Mouse (Mus musculus) layer of hippocampus, postnatal 36 days (tissue): ENCODE data around the gene Zfp966. TPM values are rescaled to one million over a fixed set of nuclear protein-coding genes. Genes with fewer than 3 reads are reported as not detected.
"Not testable (repeated sequence)": the region's sequence is repeated elsewhere in the genome, so short reads cannot be mapped to it uniquely, and the experiment has no call there.

ENCODE experiments used
- DNase-seq, 2 experiments: peaks; one replicate each; pipeline ENCODE4 v3.0.0; 2022
- total RNA-seq, 2 experiments: library from RNA; stranded (reverse); gene quantifications; 2 replicates each; pipeline ENCODE4 v1.2.3; 2021

Zfp966 gene
- 1 to 10 TPM; 6.9 to 7.0 TPM for total RNA-seq

- not testable (repeated sequence) for DNase-seq
Observed at GRCm38 (mm10) chr2:175931000-175931399, at the start of gene Zfp966. Gene Zfp966 (minus strand): TSS chr2:175931100.

GRCm38 (mm10) chr2:175965031-175965430 is 34.1 kb upstream of the Zfp966 start, which contains the start of gene Gm2026:
Gene Gm2026 (plus strand): TSS chr2:175965331.
- not testable (repeated sequence) for DNase-seq

DNA sequence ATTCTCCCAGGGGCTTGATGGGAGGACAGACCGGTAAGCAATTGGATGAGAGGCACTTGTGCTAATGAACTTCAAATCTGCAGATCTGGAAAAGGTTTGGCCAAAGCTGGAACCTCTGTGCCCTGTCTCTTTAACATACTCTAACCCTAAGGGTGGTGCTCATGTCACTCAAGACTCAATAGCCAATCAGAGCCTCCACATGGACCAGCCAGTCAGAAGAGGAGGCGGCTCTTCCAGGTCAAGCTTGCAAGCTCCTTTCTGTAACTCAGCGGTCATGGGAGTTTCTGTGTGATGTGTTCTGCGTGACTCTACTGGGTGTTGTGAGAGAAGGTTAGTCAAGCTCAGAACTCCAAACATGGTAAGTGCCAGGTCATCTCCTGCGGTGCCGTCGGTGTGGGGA is 61.9 kb downstream of the Zfp966 start, which contains the start of gene Gm6710:
Gm6710 (plus strand) TSS at position 196 of the 400 bp plus-strand sequence.
- not testable (repeated sequence) for DNase-seq

Other genes with a start within 250 kb of the Zfp966 start
- not detected for gene Zfp969, start 227.5 kb downstream of the Zfp966 start, total RNA-seq
- not detected for gene Gm2007, start 189.6 kb downstream of the Zfp966 start, total RNA-seq
- gene Gm14288, start 130.0 kb downstream of the Zfp966 start, total RNA-seq = 10 to 100 TPM in 1 of 2 experiments, 1 to 10 TPM in 1; 3.8 to 12.5 TPM
- gene Gm6710, start 61.9 kb downstream of the Zfp966 start, total RNA-seq = 10 to 100 TPM; 55.9 to 65.0 TPM
- 10 to 100 TPM; 56.3 to 56.8 TPM for gene Gm2026, start 34.2 kb upstream of the Zfp966 start, total RNA-seq
- gene Gm2004, start 218.7 kb upstream of the Zfp966 start, total RNA-seq = 10 to 100 TPM in 1 of 2 experiments, 1 to 10 TPM in 1; 1.6 to 14.6 TPM